Mouse (Mus musculus): ENCODE results near the gene Thoc3.

DNA sequence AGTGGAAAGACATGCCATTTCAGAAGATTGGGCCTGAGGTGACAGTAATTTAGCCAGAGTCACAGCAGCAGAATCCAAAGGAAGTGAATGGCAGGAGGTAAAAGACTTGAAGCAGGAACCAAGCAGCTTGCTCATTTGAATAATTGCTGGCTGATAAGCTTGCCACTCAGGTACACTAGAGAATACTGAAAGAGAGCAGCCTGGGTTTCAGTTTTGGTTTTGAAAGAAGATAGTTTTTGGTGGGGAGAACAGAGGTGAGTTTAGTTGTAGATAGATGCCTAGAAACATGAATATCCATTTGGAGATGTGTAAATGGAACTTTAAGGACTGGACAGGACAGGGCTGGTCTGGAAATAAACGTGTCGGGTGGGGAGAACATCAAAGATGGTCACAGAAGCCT is 32.7 kb upstream of the Thoc3 start:
- TF ChIP-seq CTCF (conservative IDR thresholded peaks at IDR 0.05; ENCODE audit: low read length) (no peak), POU5F1 (IDR thresholded peaks at IDR 0.05; ENCODE audit: borderline replicate concordance, low read length) (no peak)
